Mouse (Mus musculus) limb, embryonic 14.5 days (tissue): ENCODE measurements around the gene Ubald2. TPM values are rescaled to one million over a fixed set of nuclear protein-coding genes. Genes with fewer than 3 reads are reported as not detected.

Source experiments
- ATAC-seq: fragments of 200-750 bp; cut with Nextera tagmentation; 2 replicates; pipeline ENCODE4 v1.8.0; 2017; ENCODE audit warnings: low read depth, moderate number of reproducible peaks, moderate TSS enrichment; ENCODE audit not compliant: low FRiP score
- DNase-seq: peaks from one replicate; pipeline ENCODE4 v3.0.0-alpha.2; 2015; ENCODE audit warnings: low spot score
- H3K27ac ChIP-seq: fragments of 300-500 bp; sonication (generic); replicated peaks from 2 replicates; pipeline ENCODE4 v1.5.1; 2014; ENCODE audit warnings: low read depth, mild to moderate bottlenecking, low read length, moderate library complexity, mixed read lengths
- H3K27me3 ChIP-seq: fragments of 300-500 bp; sonication (generic); 2 replicates; pipeline ENCODE4 v1.6.1; 2014; ENCODE audit warnings: low read length, mixed read lengths; ENCODE audit not compliant: control insufficient read depth, insufficient read depth
- H3K36me3 ChIP-seq: fragments of 300-500 bp; sonication (generic); 2 replicates; pipeline ENCODE4 v1.6.1; 2014; ENCODE audit warnings: mild to moderate bottlenecking, low read length, moderate library complexity, mixed read lengths; ENCODE audit not compliant: control insufficient read depth, insufficient read depth
- H3K4me1 ChIP-seq: fragments of 300-500 bp; sonication (generic); 2 replicates; pipeline ENCODE4 v1.6.1; 2014; ENCODE audit warnings: antibody characterized with exemption, low read length, mixed read lengths; ENCODE audit not compliant: control insufficient read depth, insufficient read depth
- H3K4me2 ChIP-seq: fragments of 300-500 bp; sonication (generic); replicated peaks from 2 replicates; pipeline ENCODE4 v1.6.1; 2014; ENCODE audit warnings: low read depth, mild to moderate bottlenecking, low read length, moderate library complexity; ENCODE audit not compliant: severe bottlenecking
- H3K4me3 ChIP-seq: fragments of 300-500 bp; sonication (generic); replicated peaks from 2 replicates; pipeline ENCODE4 v1.5.1; 2014; ENCODE audit warnings: low read length
- H3K9ac ChIP-seq: fragments of 300-500 bp; sonication (generic); 2 replicates; pipeline ENCODE4 v1.6.1; 2014; ENCODE audit warnings: mild to moderate bottlenecking, low read depth, low read length, moderate library complexity; ENCODE audit not compliant: severe bottlenecking
- H3K9me3 ChIP-seq: fragments of 300-500 bp; sonication (generic); 2 replicates; pipeline ENCODE4 v1.6.1; 2016; ENCODE audit warnings: low read length; ENCODE audit not compliant: control insufficient read depth
- POLR2A ChIP-seq: fragments of 200-500 bp; IDR thresholded peaks from 2 replicates; pipeline ENCODE4 v1.8.0; 2012; ENCODE audit warnings: inconsistent platforms, mild to moderate bottlenecking, moderate library complexity, borderline replicate concordance; ENCODE audit not compliant: insufficient read depth, insufficient read length; ENCODE audit errors: extremely low read depth
- WGBS: fragments of 180-500 bp; shearing (Covaris S2); extraction: QIAGEN DNeasy Blood & Tissue Kit; methylation state at CpG from one replicate; pipeline ENCODE4 v1.1.7; 2014; 5-methylcytosine and 5-hydroxymethylcytosine counted together
- polyA plus RNA-seq, 2 experiments: library from polyadenylated mRNA; depleted of rRNA in 1 of 2; stranded (reverse) in 1 of 2; unstranded in 1 of 2; fragments of >200 nt; fragmentation: Nextera tagmentation in 1 of 2; extraction: Ambion mirVana in 1 of 2; gene quantifications; 2 replicates each; pipeline versions ENCODE4 v1.2.1 to v1.2.3; 2012 to 2014

Ubald2 gene
- polyA plus RNA-seq, 2 experiments = 46.2 to 131 TPM

DNA sequence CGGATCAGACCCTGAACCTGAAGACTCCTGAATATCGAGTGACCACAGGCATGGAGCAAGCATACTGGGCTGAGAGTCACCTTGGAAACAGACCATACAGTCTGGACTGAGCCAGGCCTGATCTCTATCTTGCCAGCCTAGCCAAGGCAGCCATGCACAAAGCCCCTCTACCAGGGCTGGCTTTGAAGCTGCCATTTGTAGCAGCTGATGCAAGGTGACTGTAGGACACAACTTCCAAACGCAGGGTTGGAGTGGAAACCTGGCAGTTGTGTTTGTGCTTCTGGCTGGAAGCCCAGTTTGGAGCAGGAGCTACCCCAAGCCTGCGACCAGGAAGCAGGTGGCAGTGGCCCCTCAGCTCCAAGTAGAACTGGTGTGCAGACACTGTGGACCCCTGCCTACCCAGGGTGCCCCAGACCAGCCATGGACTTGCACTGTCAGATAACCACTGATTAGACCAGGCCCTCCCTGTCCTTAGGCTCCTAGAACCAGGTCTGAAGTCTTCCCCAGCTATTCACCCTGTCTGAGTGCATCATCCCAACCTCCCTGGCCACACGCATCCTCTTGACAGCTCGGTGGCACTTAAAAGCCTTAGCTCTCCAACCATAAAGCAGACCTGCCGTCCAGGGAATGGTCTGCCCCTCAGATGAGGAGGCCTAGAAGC is 6.6 kb downstream of the Ubald2 start:
- WGBS = 68% methylated on average over 7 of the region's 7 CpGs
- ATAC-seq (no peak), DNase-seq (no peak)
- Histone ChIP-seq H3K27me3 (no peaks in the 10 kb centered on the region), H3K4me2 (no peak overlapping the region), H3K27ac (no peak overlapping the region), H3K4me1 (peaks cover 13% of the 10 kb centered on the region), H3K9me3 (no peaks in the 10 kb centered on the region), H3K4me3 (no peak overlapping the region), H3K36me3 (peaks cover 31% of the 10 kb centered on the region), H3K9ac (no peak overlapping the region)
- no peak for TF ChIP-seq POLR2A

DNA sequence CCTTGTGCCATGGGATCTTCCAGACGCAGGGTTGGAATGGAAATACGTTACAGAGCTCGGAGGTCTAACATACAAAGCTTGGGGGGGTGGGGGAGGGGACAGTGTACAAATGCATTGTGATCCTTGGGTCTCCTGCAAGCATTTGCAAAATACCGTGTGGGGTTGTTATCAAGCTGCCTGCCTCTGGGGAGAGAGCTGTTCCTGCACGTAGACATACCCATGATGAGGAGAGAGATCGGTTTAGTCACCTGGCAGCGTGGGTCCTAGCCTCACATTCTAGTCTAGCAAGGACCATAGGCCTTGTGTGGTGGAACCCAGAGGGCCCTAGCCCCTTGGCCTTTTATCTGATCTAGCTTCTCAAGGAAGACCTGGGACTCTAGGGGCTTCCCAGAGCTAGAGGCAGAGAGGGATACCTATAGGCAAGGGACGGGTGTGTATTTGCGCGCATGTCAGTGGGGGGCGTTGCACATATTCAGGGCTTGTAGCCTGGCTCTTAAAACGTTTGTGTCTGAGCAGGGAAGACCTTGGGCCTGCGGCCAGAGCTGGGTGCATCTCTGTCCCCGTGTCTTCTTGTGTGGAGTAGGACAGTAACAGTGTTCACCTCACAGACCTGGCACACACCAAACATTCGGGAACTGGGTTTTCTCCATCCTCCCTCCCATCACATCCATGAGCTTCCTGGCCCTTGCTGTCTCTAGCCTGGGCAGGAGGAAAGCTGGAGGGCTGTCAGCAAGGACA is 8.4 kb downstream of the Ubald2 start:
- Histone ChIP-seq H3K4me2 (no peak overlapping the region), H3K4me3 (no peak overlapping the region), H3K27ac (no peak overlapping the region), H3K4me1 (no peaks in the 10 kb centered on the region), H3K9ac (no peak overlapping the region), H3K36me3 (peaks cover 15% of the 10 kb centered on the region), H3K9me3 (no peaks in the 10 kb centered on the region), H3K27me3 (peaks cover 11% of the 10 kb centered on the region)
- DNase-seq (no peak), ATAC-seq (no peak)
- no peak for TF ChIP-seq POLR2A
- 70% methylated on average over 15 of the region's 15 CpGs for WGBS

DNA sequence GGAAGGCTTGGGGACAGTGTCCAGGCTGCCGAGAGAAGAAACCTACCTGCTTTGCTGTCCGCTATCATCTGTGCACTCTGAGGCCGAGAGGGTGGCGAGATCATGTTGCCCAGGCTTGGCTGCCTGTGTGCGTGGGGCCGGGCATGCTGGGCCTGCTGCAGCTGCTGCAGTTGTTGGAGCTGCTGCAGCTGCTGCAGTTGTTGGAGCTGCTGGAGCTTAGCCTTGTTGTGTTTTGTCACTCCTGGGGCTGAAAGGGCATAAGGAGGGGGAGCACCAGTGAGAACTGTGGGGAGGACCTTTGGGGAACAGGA is 8.9 kb downstream of the Ubald2 start:
- no peak overlapping the region for H3K27ac ChIP-seq
- no peak for TF ChIP-seq POLR2A
- peaks cover 11% of the 10 kb centered on the region for H3K27me3 ChIP-seq
- no peak for ATAC-seq
- WGBS = 78% methylated on average over 6 of the region's 6 CpGs
- no peak for DNase-seq
- no peak overlapping the region for H3K4me3 ChIP-seq
- H3K4me1 ChIP-seq = no peaks in the 10 kb centered on the region
- peaks cover 9% of the 10 kb centered on the region for H3K36me3 ChIP-seq
- no peaks in the 10 kb centered on the region for H3K9me3 ChIP-seq
- no peak overlapping the region for H3K4me2 ChIP-seq
- no peak overlapping the region for H3K9ac ChIP-seq

DNA sequence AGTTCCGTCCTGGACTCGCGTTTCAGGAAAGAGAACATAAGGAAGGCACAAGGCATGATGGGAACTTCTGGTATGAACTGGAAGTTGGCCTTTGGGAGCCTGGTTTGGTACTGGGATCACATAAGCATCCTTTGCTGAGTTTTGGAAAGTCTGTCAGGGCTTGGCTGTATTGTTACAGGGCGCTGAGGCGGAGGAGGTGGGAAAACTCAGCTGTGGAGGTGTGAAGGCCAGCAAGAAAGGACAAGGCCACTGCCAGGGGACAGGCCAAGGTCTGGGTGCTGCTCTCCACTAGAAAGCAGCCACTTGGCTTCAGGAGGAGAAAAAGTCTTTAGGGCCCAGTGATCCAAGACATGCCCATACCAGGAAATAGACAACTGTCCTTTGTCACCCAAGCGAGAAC is 9.4 kb downstream of the Ubald2 start:
- 88% methylated on average over 6 of the region's 6 CpGs for WGBS
- Histone ChIP-seq H3K27me3 (peaks cover 11% of the 10 kb centered on the region), H3K9me3 (no peaks in the 10 kb centered on the region), H3K4me3 (no peak overlapping the region), H3K4me2 (no peak overlapping the region), H3K36me3 (peaks cover 9% of the 10 kb centered on the region), H3K9ac (no peak overlapping the region), H3K27ac (no peak overlapping the region), H3K4me1 (no peaks in the 10 kb centered on the region)
- ATAC-seq (no peak), DNase-seq (no peak)
- TF ChIP-seq POLR2A = no peak

DNA sequence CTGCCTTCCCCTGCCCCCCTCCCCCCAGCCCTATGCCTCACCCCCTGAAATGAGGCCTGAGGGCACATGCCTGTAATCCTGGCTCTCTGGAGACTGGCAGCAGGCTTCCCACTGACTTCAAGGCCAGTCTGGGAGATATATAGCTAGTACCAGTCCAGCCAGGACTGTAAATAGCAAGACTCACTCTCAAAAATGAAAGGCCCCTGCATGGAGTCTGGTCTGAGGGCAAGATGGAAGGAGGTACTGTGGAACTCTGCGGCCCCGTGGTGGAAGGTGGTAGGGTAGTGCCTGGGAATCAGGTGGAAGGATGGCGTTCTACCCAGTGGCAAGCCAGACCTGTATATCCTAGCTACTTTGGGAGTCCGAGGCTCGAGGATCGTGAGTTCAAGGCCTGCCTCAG is 10.0 kb downstream of the Ubald2 start:
- peaks cover 7% of the 10 kb centered on the region for H3K36me3 ChIP-seq
- H3K27ac ChIP-seq = no peak overlapping the region
- H3K27me3 ChIP-seq = peaks cover 11% of the 10 kb centered on the region
- ATAC-seq = no peak
- H3K9ac ChIP-seq = no peak overlapping the region
- H3K9me3 ChIP-seq = no peaks in the 10 kb centered on the region
- H3K4me2 ChIP-seq = no peak overlapping the region
- H3K4me3 ChIP-seq = no peak overlapping the region
- 90% methylated on average over 6 of the region's 6 CpGs for WGBS
- no peaks in the 10 kb centered on the region for H3K4me1 ChIP-seq
- TF ChIP-seq POLR2A = no peak
- DNase-seq = no peak
